Mouse (Mus musculus) CH12.LX (cell line): ENCODE measurements around the gene Abca5. TPM values are rescaled to one million over a fixed set of nuclear protein-coding genes. Genes with fewer than 3 reads are reported as not detected.

Experiments used
- DNase-seq: peaks from one replicate; pipeline ENCODE4 v3.0.0-alpha.2; 2013; ENCODE audit errors: extremely low read depth
- H3K27ac ChIP-seq: 2 replicates; pipeline ENCODE4 v1.5.1; 2012; ENCODE audit warnings: low read depth, mild to moderate bottlenecking, control low read depth, moderate library complexity; ENCODE audit not compliant: insufficient read depth
- H3K27me3 ChIP-seq: replicated peaks from 2 replicates; pipeline ENCODE3; 2012; ENCODE audit warnings: inconsistent platforms
- H3K36me3 ChIP-seq, 2 experiments: replicated peaks in 1 of 2; 2 replicates each; pipeline versions ENCODE3 to v1.6.1; 2012; ENCODE audit warnings: inconsistent platforms in 1 of 2, low read length in 1 of 2, mild to moderate bottlenecking in 1 of 2, mixed read lengths in 1 of 2, moderate library complexity in 1 of 2; ENCODE audit not compliant: control insufficient read depth in 1 of 2, insufficient read depth in 1 of 2
- H3K4me1 ChIP-seq, 2 experiments: 2 replicates each; pipeline ENCODE4 v1.6.1; 2012; ENCODE audit warnings: inconsistent platforms in 1 of 2, moderate library complexity in 1 of 2; ENCODE audit not compliant: insufficient read depth in 2 of 2, control insufficient read depth in 1 of 2
- H3K4me2 ChIP-seq: 2 replicates; pipeline ENCODE4 v1.6.1; 2012; ENCODE audit warnings: low read depth, mild to moderate bottlenecking, control low read depth; ENCODE audit not compliant: poor library complexity, insufficient read depth, severe bottlenecking
- H3K4me3 ChIP-seq, 3 experiments: fragments of 150-350 bp in 1 of 3; sonication (generic) in 1 of 3; replicated peaks in 1 of 3; 2 replicates each; pipeline versions ENCODE3 to v1.5.1; 2011 to 2012; ENCODE audit warnings: low read depth in 2 of 3, low read length in 2 of 3, mild to moderate bottlenecking in 2 of 3, moderate library complexity in 2 of 3, control low read depth in 1 of 3, improper control_type of control experiment in 1 of 3, inconsistent platforms in 1 of 3, mixed read lengths in 1 of 3; ENCODE audit not compliant: poor library complexity in 1 of 3
- H3K79me2 ChIP-seq: replicated peaks from 2 replicates; pipeline ENCODE4 v1.6.1; 2012; ENCODE audit warnings: mild to moderate bottlenecking, moderate library complexity; ENCODE audit not compliant: control insufficient read depth, poor library complexity, insufficient read depth, severe bottlenecking; ENCODE audit errors: extremely low read depth
- H3K9ac ChIP-seq: 2 replicates; pipeline ENCODE4 v1.6.1; 2012; ENCODE audit warnings: low read depth, mild to moderate bottlenecking, control low read depth, moderate library complexity; ENCODE audit not compliant: insufficient read depth
- H3K9me3 ChIP-seq: replicated peaks from 2 replicates; pipeline ENCODE3; 2012; ENCODE audit warnings: low read length, inconsistent platforms, mixed read lengths
- ELF1 ChIP-seq: IDR thresholded peaks from 2 replicates; pipeline ENCODE4 v1.6.1; 2014; ENCODE audit warnings: low read depth, mild to moderate bottlenecking, inconsistent platforms, low read length, improper control_type of control experiment
- IRF4 ChIP-seq: IDR thresholded peaks from 2 replicates; pipeline ENCODE4 v1.6.1; 2014; ENCODE audit warnings: low read depth, mild to moderate bottlenecking, inconsistent platforms, low read length, improper control_type of control experiment
- JUN ChIP-seq: IDR thresholded peaks from 2 replicates; pipeline ENCODE4 v1.6.1; 2011; ENCODE audit warnings: low read depth, mild to moderate bottlenecking, low read length, improper control_type of control experiment, moderate library complexity; ENCODE audit not compliant: insufficient read depth
- JUND ChIP-seq: conservative IDR thresholded peaks from 2 replicates; pipeline ENCODE4 v1.6.1; 2011; ENCODE audit warnings: low read depth, low read length, improper control_type of control experiment
- MAZ ChIP-seq: IDR thresholded peaks from 2 replicates; pipeline ENCODE4 v1.6.1; 2012; ENCODE audit warnings: low read depth, mild to moderate bottlenecking, inconsistent platforms, low read length, improper control_type of control experiment, moderate library complexity
- MXI1 ChIP-seq: IDR thresholded peaks from 2 replicates; pipeline ENCODE4 v1.6.1; 2011; ENCODE audit warnings: mild to moderate bottlenecking, low read depth, low read length, improper control_type of control experiment
- NRF1 ChIP-seq: IDR thresholded peaks from 2 replicates; pipeline ENCODE4 v1.6.1; 2014; ENCODE audit warnings: low read depth, mild to moderate bottlenecking, inconsistent platforms, low read length, improper control_type of control experiment, moderate library complexity
- POLR2AphosphoS2 ChIP-seq: IDR thresholded peaks from 2 replicates; pipeline ENCODE4 v1.6.1; 2011; ENCODE audit warnings: low read depth, low read length, improper control_type of control experiment
- RAD21 ChIP-seq: IDR thresholded peaks from 2 replicates; pipeline ENCODE4 v1.6.1; 2011; ENCODE audit warnings: low read depth, mild to moderate bottlenecking, low read length, improper control_type of control experiment, moderate library complexity
- RCOR1 ChIP-seq: conservative IDR thresholded peaks from 2 replicates; pipeline ENCODE4 v1.6.1; 2012; ENCODE audit warnings: low read depth, mild to moderate bottlenecking, inconsistent platforms, low read length, improper control_type of control experiment
- UBTF ChIP-seq: IDR thresholded peaks from 2 replicates; pipeline ENCODE4 v1.6.1; 2012; ENCODE audit warnings: low read depth, mild to moderate bottlenecking, inconsistent platforms, low read length, improper control_type of control experiment, moderate library complexity
- USF1 ChIP-seq: IDR thresholded peaks from 2 replicates; pipeline ENCODE4 v1.6.1; 2014; ENCODE audit warnings: low read depth, mild to moderate bottlenecking, inconsistent platforms, low read length, improper control_type of control experiment
- ZC3H11A ChIP-seq: IDR thresholded peaks from 2 replicates; pipeline ENCODE4 v1.6.1; 2012; ENCODE audit warnings: low read depth, mild to moderate bottlenecking, inconsistent platforms, low read length, improper control_type of control experiment
- ZKSCAN1 ChIP-seq: IDR thresholded peaks from 2 replicates; pipeline ENCODE4 v1.6.1; 2012; ENCODE audit warnings: low read depth, inconsistent platforms, low read length, improper control_type of control experiment, borderline replicate concordance
- ZNF384 ChIP-seq: IDR thresholded peaks from 2 replicates; pipeline ENCODE4 v1.6.1; 2012; ENCODE audit warnings: low read depth, low read length, improper control_type of control experiment, inconsistent platforms
- dilution Hi-C: fragments of 300-500 bp; cut with MboI; formaldehyde crosslinking; loops from 2 replicates; pipeline ENCODE4 v1.14.3; 2020; ENCODE audit warnings: low sequenced_read_pairs; ENCODE audit not compliant: extremely low pct_unique_long_range_greater_than_20kb, extremely low pct_ligation_motif_present
- in situ Hi-C: fragments of 300-500 bp; cut with MboI; formaldehyde crosslinking; loops from 3 replicates; pipeline ENCODE4 v1.14.3; 2019; ENCODE audit warnings: low sequenced_read_pairs, low pct_ligation_motif_present, low pct_unique_long_range_greater_than_20kb, mixed read lengths
- polyA plus RNA-seq: library from polyadenylated mRNA; unstranded; fragments of >175 nt; gene quantifications from 2 replicates; pipeline ENCODE4 v1.2.1, GENCODE M21; 2012; ENCODE audit warnings: low read depth; ENCODE audit not compliant: insufficient read length
- total RNA-seq, 2 experiments: library from RNA; depleted of rRNA; stranded (reverse); fragments of 300-350 nt in 1 of 2; fragments of >200 nt in 1 of 2; gene quantifications; 2 replicates each; pipeline ENCODE4 v1.2.3; 2012 to 2014

Abca5 gene
- total and polyA plus RNA-seq, 3 experiments: 5.0 to 6.2 (median 6.2) TPM

DNA sequence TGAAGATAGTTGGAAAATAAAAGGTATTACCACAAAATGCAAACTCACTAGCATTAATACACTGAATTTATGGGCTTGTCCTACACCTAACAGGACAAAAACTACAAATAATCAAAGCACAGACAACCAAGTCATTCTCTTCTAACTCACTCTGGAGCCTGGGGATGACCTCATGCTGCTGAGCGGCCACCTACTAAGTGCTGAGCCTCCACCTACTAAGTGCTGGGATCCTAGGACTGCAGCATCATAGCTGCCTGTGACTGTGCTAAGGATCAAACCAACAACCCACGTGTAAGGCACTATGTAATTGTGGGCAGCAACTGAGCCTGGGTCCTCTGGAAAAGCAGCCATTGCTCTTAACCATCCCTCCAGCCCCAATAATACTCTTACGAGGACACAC, 51.2 kb downstream of the Abca5 start:
- no peaks in the 10 kb centered on the region for H3K27me3 ChIP-seq
- no peak overlapping the region for H3K9ac ChIP-seq
- H3K4me3 ChIP-seq: no peak overlapping the region
- in situ Hi-C loops: no loop called here
- H3K27ac ChIP-seq: no peak overlapping the region
- no peak for DNase-seq
- TF ChIP-seq UBTF (no peak), ZKSCAN1 (peak; percentile 87), ELF1 (no peak), NRF1 (no peak)
- H3K79me2 ChIP-seq: no peaks in the 10 kb centered on the region; the same call in 1 of the 2 replicates
- H3K9me3 ChIP-seq: no peaks in the 10 kb centered on the region
- dilution Hi-C loops: no loop called here
- peaks cover 2 to 15% of the 10 kb centered on the region in 2 experiments for H3K36me3 ChIP-seq
- no peaks in the 10 kb centered on the region for H3K4me1 ChIP-seq
- no peak overlapping the region for H3K4me2 ChIP-seq

DNA sequence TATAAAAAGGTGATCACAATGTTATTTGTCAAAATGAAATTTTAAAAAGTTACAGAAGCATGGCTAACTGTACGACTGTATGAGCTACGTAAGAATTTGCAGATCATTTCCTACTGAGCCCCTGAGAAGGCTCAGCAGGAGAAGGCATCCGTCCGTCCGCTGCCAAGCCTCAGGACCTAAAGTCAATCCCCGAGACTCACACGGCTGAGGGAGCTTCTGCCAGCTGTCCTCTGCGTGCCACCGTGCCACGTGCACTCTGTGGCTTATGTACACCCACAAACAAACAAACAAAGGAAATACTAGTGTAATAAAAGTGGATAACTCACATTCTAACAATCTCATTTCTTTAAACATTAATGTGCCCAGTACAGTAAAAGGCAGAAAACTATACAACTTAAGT, 52.7 kb downstream of the Abca5 start:
- H3K9ac ChIP-seq: no peak overlapping the region
- H3K36me3 ChIP-seq: peaks cover 0 to 9% of the 10 kb centered on the region in 2 experiments
- dilution Hi-C loops (no loop called here), in situ Hi-C loops (no loop called here)
- no peaks in the 10 kb centered on the region for H3K9me3 ChIP-seq
- no peaks in the 10 kb centered on the region; the same call in 1 of the 2 replicates for H3K79me2 ChIP-seq
- no peak overlapping the region for H3K27ac ChIP-seq
- no peak overlapping the region for H3K4me2 ChIP-seq
- DNase-seq: no peak
- TF ChIP-seq ZNF384 (no peak), POLR2AphosphoS2 (no peak), JUND (no peak), RAD21 (no peak)
- H3K4me3 ChIP-seq: no peak overlapping the region
- H3K27me3 ChIP-seq: no peaks in the 10 kb centered on the region
- no peaks in the 10 kb centered on the region for H3K4me1 ChIP-seq

DNA sequence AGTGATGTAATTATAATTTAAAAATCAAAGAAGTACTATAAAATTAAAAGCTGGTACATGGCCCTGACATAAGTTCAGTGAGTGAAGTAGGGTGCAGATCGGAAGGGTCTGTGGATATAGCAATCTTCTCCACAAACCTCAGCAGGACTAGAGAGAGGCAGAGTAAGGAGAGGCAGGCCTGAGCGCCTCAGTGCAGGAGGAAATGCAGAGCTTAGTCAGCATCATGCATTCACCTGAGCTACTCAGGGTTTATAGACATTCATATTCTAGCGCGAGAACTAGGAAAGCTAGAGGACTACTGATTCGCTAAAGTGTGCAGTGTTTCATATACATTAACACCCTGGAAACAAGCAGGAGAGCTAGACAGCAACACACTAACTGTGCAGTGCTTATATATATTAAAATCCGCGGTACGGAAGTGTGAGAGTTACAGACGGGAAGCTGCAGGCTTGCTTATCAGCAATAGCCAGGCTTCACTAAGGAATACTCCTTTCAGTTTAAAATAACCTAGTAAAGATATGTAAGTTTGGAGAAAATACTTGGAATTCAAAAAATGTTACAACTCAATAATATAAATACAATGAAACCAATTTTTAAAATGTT, 53.2 kb downstream of the Abca5 start:
- in situ Hi-C loops (no loop called here), dilution Hi-C loops (no loop called here)
- Histone ChIP-seq H3K27ac (no peak overlapping the region), H3K4me1 (no peaks in the 10 kb centered on the region), H3K9me3 (no peaks in the 10 kb centered on the region), H3K9ac (no peak overlapping the region), H3K4me2 (no peak overlapping the region), H3K27me3 (no peaks in the 10 kb centered on the region), H3K36me3 (peaks cover 0 to 9% of the 10 kb centered on the region in 2 experiments), H3K79me2 (no peaks in the 10 kb centered on the region; the same call in 1 of the 2 replicates), H3K4me3 (no peak overlapping the region)
- TF ChIP-seq ZNF384: no peak
- TF ChIP-seq RCOR1: no peak
- no peak for TF ChIP-seq JUN
- no peak for TF ChIP-seq IRF4
- no peak for TF ChIP-seq ZC3H11A
- TF ChIP-seq MXI1: no peak
- no peak for TF ChIP-seq MAZ
- TF ChIP-seq RAD21: no peak
- no peak for TF ChIP-seq UBTF
- no peak for TF ChIP-seq USF1
- DNase-seq: no peak
